Mouse (Mus musculus) megakaryocyte, embryonic 14.5 days (primary cell): ENCODE measurements around the gene Sh2d1b2.

Experiments
- FLI1 ChIP-seq: IDR thresholded peaks from 2 replicates; pipeline ENCODE4 v1.6.1; 2012; ENCODE audit warnings: low read length, inconsistent platforms, mixed read lengths
- GATA1 ChIP-seq: IDR thresholded peaks from 3 replicates; pipeline ENCODE4 v1.6.1; 2012; ENCODE audit warnings: mixed read lengths, low read length, inconsistent platforms, borderline replicate concordance

DNA sequence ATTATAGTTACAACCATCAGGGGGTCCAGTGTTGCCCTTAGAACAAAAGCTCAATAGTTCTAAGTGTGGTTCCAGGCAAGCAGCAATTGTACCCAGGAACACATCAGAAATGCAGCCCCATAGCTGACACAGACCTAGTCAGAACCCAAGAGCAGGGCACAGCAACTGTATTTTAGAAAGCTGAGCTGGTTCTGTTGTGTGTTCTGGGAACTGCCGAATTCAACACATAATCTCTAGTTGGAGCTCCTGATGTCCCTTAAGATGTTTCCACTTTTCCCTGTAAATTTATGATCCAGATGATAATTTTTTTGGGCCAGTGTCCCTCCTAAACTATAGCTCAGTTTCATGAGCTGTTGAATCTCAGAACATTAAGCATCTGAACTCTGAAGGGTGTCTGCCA is 40.6 kb upstream of the Sh2d1b2 start:
- no peak for TF ChIP-seq GATA1
- no peak for TF ChIP-seq FLI1
